Mouse (Mus musculus) cerebellum, adult 2 months (tissue): ENCODE results near the gene Cfap36.

Source experiments
- CTCF ChIP-seq: fragments of 200-500 bp; IDR thresholded peaks from 2 replicates; pipeline ENCODE4 v1.5.1; 2011; ENCODE audit warnings: low read depth, mild to moderate bottlenecking, control low read depth, low read length, moderate library complexity, borderline replicate concordance; ENCODE audit not compliant: insufficient read depth
- POLR2A ChIP-seq: fragments of 200-500 bp; IDR thresholded peaks from 2 replicates; pipeline ENCODE4 v1.6.1; 2011; ENCODE audit warnings: low read length, control low read depth, borderline replicate concordance; ENCODE audit not compliant: insufficient read depth

- TF ChIP-seq CTCF (no peak), POLR2A (no peak)
Observed at GRCm38 (mm10) chr11:29179319-29179718, 67.9 kb downstream of the Cfap36 start.
